Mouse (Mus musculus) spleen, postnatal 10 days (tissue): ENCODE measurements around the gene Fgfr2.

ENCODE experiments used
- DNase-seq, 2 experiments: peaks; one replicate each; pipeline ENCODE4 v3.0.0; 2021 to 2022; ENCODE audit warnings: low spot score in 2 of 2

The Fgfr2 gene

GRCm38 (mm10) chr7:131370648-131371469, 1752.3 kb downstream of the Fgfr2 start, which contains the start of gene Pstk:
TSS of gene Pstk (plus strand) at chr7:131371141.
- DNase-seq = peak; percentile 82 to 88

- no peak for DNase-seq
These were observed 1759.0 kb downstream of the Fgfr2 start for GRCm38 (mm10) chr7:131364131-131364530.

DNA sequence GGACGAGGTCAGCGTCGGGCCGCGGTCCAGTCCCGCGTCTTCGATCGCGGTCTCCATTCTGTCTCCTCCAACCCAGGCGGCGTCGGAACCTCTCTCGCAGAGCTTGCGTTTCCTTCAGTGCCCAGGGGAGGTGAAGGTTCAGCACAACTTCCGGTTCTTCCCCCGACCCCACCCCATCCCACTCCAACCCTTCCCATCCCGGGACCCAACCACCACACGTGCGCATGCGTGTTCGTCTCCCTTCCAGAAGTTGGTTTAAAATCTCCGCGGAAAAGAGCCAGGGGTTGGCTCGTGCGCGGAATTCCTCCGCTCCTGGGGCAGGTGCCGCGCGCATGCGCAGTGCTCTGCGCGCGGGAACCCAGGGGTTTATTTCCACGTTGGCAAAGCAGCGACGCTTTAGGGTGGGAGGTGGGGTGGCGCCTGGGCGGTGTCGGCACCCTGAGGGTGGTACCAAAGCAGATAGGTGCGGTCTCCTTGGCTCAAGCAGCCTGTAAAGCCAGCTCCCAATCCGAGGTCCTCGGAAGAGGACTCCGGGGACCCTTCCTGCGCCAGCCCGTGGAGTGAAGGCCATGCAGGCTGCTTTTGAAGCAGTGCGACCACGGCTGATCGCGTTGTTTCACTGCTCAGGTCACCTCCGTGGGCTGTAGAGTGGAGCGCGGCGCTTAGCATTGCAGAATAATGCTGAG, 1760.4 kb downstream of the Fgfr2 start, which contains the start of gene 2310057M21Rik:
Gene 2310057M21Rik, minus strand, starts transcription at position 145 of the 686 bp plus-strand sequence.
- peak; percentile 83 to 88 for DNase-seq

GRCm38 (mm10) chr7:131362269-131362614, 1760.9 kb downstream of the Fgfr2 start:
- DNase-seq = no peak

GRCm38 (mm10) chr7:131356105-131356504, 1767.0 kb downstream of the Fgfr2 start:
- DNase-seq = no peak

GRCm38 (mm10) chr7:131345856-131346541, 1777.2 kb downstream of the Fgfr2 start:
- DNase-seq = no peak

- no peak for DNase-seq
These were observed 1785.6 kb downstream of the Fgfr2 start for GRCm38 (mm10) chr7:131337502-131338068.

GRCm38 (mm10) chr7:131333564-131333963, 1789.6 kb downstream of the Fgfr2 start, which contains the start of gene Fam24a:
TSS of gene Fam24a (plus strand) at chr7:131333864.
- no peak for DNase-seq

- DNase-seq = no peak
These were observed 1791.5 kb downstream of the Fgfr2 start for GRCm38 (mm10) chr7:131331688-131332087.

DNA sequence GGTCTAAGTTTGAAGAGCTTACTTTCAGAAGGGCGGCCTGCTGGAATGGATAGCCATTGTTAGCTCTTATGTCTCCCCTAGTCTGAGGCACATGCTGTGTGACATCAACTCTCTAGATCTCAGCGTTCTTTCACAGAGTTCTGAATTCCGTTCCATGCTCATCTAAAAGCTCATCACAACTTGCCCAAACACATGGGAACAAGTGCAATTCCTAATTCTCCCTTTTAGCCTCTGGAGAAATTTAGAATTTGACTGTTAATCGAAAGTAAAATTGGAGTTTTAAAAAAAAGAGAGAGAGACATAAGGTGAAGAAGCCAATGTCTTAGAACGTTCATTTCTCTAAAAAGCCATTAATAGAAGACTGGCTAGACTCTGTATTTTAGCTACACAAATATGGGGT, 1793.7 kb downstream of the Fgfr2 start, which contains the start of gene Fam24b:
Gene Fam24b, minus strand, starts transcription at position 101 of the 400 bp plus-strand sequence.
- DNase-seq = no peak

- DNase-seq = no peak
These were observed 1796.1 kb downstream of the Fgfr2 start for GRCm38 (mm10) chr7:131327054-131327453.

DNA sequence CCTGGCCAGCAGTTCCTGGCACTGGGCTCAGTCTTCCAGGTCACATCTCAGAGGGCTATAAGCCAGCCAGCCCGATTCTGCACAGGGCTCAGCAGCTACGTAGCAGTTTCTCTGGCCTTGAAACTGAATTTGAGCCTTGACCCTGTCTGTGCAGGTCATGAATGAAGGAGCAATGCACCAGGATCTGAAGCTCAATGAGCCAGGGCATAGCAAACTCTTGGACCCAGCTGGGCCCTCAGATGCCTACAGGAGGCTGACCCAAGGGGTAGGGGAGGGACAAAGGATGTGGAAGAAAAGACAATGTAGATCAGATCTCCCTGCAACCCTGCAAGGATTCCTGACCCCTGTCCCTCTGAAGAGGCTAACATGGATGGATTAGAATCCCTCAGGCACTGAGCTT, 1801.0 kb downstream of the Fgfr2 start, which contains the start of gene Cuzd1:
Gene Cuzd1, minus strand, starts transcription at position 101 of the 400 bp plus-strand sequence.
- DNase-seq = no peak

- DNase-seq = no peak
These were observed 1804.8 kb downstream of the Fgfr2 start for GRCm38 (mm10) chr7:131318340-131318739.

DNA sequence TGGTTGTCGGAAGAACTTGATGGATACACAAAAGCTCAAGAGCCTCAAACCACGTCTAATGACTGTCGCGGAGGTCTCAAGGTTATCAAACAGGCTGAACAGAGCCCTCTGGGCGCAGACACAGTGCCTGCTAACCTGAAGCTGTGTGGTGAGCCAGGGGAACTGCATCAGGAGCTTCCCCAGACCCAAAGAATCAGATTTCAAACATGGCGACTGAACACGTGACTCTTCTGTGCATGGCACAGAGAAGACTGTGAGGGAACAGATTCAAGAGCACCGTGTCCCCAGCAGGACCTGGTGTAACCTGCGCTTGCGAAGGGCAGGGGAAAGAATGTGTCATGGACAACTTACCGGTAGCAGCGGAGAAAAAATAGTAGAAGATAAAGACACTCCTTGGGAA, 1805.6 kb downstream of the Fgfr2 start:
- no peak for DNase-seq

DNA sequence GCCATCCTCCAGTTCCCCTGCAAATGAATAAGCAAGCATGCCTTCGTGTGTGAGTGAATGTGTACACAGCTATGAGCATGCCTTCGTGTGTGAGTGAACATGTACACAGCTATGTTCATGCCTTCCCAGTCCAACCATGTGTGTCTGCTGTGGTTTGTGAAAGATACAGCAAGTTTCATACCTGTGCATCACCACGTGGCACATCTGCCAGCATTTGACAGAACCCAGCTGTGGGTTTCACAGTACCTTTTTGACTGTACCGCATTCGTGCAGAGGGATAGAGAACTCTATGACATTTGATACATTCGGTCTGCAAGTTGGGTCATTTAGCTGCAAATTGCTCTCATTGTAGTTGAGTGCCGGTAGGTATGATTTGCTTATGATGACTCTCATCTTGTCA, 1808.7 kb downstream of the Fgfr2 start:
- no peak for DNase-seq

DNA sequence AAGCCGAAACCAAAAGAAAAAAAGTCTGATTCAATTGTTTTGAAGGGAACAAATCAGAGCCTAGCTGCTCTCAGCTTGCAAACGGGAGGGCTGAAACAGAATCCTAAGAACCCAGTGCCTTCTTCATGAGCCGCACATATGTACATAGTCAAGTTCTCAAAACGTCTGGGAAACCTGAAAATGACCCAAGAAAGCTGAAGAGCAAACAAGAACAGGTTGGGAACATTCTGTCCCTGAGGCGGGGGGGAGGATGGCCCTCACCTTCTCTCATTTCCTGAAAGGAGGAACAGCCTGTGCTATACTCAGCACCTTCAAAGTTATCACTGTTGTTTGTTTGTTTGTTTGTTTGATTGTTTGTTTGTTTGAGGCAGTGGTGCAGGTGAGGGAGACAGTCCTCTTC, 1816.4 kb downstream of the Fgfr2 start:
- DNase-seq = no peak

DNA sequence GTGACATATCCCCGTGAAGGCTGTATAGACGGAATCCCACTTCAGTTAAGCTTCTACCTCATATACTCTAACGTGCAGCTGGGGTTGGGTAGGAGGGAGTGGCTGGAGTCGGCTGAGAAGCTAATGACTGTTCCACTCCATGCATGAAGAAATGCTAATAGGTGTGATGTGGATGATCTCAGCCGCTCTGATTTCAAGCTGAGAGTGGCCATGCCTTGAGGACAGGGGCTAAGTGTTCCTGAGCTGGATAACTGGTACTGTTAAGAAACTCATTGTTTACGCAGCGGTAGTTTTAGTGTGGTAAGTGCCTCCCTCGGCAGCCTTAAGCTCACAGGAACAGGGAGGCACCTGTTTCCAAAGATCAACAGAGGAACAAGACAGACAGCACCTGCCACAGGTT, 1819.8 kb downstream of the Fgfr2 start:
- DNase-seq = no peak

GRCm38 (mm10) chr7:131297151-131297550, 1826.0 kb downstream of the Fgfr2 start:
- no peak for DNase-seq

GRCm38 (mm10) chr7:131265851-131266250, 1857.3 kb downstream of the Fgfr2 start:
- DNase-seq = no peak

DNA sequence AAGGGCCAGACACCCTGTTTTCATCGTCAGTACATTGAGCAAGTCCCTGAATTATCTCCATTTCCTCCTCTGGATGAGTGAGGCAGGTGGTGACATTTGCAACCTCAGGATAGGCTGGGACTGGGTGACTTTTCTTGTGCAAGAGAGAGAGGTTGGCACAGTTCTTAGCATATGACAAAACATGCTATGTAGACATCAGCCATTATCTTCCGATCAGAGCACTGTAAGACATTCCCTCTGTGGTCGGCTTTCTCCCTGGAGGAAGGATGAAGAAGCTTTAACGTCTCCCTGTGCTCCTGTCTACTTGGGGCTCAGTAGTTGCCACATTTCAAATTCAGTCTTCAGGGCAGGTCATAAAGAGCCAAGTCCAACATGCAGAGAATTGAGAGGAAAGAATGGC, 1858.9 kb downstream of the Fgfr2 start:
- no peak for DNase-seq

DNA sequence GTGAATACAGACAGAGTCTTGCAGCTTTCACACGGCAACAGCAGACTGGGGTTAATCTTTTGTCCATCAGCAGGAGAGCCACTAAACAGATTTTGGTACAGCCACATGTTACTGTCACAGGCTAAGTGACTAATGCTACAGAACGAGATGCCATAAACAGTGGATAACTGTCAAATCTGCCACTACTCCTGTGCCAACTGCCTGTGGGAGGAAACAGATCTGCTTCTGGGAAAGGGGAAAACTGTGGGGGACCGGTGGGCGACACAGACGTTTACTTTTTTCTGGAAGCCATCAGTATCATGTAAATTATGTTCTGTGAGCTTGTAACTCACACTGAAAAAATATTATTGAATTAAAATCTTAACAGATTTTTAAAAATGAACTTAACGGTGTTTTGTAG, 1862.2 kb downstream of the Fgfr2 start:
- no peak for DNase-seq

- no peak for DNase-seq
These were observed 1865.8 kb downstream of the Fgfr2 start for GRCm38 (mm10) chr7:131257309-131257708.
